19 mouse cellular contexts compared by ENCODE assay signal in genomic region chr13:13484351-13484751, GRCm38 (mm10). TPM values are rescaled to one million over a fixed set of nuclear protein-coding genes. Genes with fewer than 3 reads are reported as not detected.
A peak's percentile ranks its signal among the peaks of the same experiment; 100 is the strongest.
DNase-seq lines count a peak whose midpoint lies in the region; ATAC-seq and TF ChIP-seq lines count a peak whose summit lies in the region.
"Had no signal": no experiment of that assay in that cellular context is flagged by ENCODE, and none has a peak within 500 bp of the region (broad histone marks: within the 10 kb centered on the region; RNA-seq: fewer than 3 reads in every experiment).

No protein-coding gene starts in this region.

- in situ Hi-C loops in CH12.LX (cut with MboI; ENCODE audit: low pct_ligation_motif_present, low pct_unique_long_range_greater_than_20kb, low sequenced_read_pairs): no loop called here

- H3K36me3 ChIP-seq in kidney, embryonic 16.5 days (ENCODE audit: insufficient read depth, low read length): peaks cover 10% of the 10 kb centered on the region
- no peaks in the 10 kb centered on the region for H3K36me3 ChIP-seq in CH12.LX (replicated peaks in 1 of 2; ENCODE audit: control insufficient read depth in 1 of 2, insufficient read depth in 1 of 2, low read length in 1 of 2)
- H3K36me3 ChIP-seq: G1E had no signal

- H3K9me3 ChIP-seq in kidney, embryonic 16.5 days (ENCODE audit: low read length): no peaks in the 10 kb centered on the region
- H3K9me3 ChIP-seq in CH12.LX (replicated peaks; ENCODE audit: low read length): no peaks in the 10 kb centered on the region
- H3K9me3 ChIP-seq: G1E; limb, embryonic 12.5 days; liver, embryonic 13.5 days had no signal

- peak; percentile 57; the same call in 1 of the 2 replicates for TF ChIP-seq EP300 in CH12.LX (IDR thresholded peaks at IDR 0.05; ENCODE audit: low read length)

- no peak overlapping the region for H3K9ac ChIP-seq in kidney, embryonic 16.5 days (replicated peaks; ENCODE audit: low read length)
- H3K9ac ChIP-seq in CH12.LX (ENCODE audit: insufficient read depth, low read depth): no peak overlapping the region
- H3K9ac ChIP-seq: hindbrain, embryonic 14.5 days; limb, embryonic 12.5 days; liver, embryonic 13.5 days had no signal

- no peak overlapping the region for H3K27ac ChIP-seq in kidney, embryonic 16.5 days (ENCODE audit: low read length)
- H3K27ac ChIP-seq in CH12.LX (ENCODE audit: insufficient read depth, low read depth): 0 out of 2 replicates have a peak overlapping the region, but pooled peaks have one; percentile 14
- H3K27ac ChIP-seq: hindbrain, embryonic 14.5 days; limb, embryonic 12.5 days; liver, embryonic 13.5 days had no signal

- WGBS in kidney, embryonic 16.5 days: 30% methylated on average over 7 of the region's 7 CpGs
- 67% methylated on average over 7 of the region's 7 CpGs for WGBS in lung, adult 2 months

- TF ChIP-seq POLR2A in CH12.LX (IDR thresholded peaks at IDR 0.05; ENCODE audit: low read depth, low read length): no peak
- TF ChIP-seq POLR2A in lung, adult 2 months (IDR thresholded peaks at IDR 0.05; ENCODE audit: borderline replicate concordance, extremely low read depth, low read depth, low read length): no peak

- ATAC-seq in kidney, embryonic 16.5 days (ENCODE audit: low FRiP score, low TSS enrichment): peak; percentile 52
- ATAC-seq: intestine, embryonic 16.5 days had no signal

- no peak for TF ChIP-seq CTCF in CH12.LX (conservative IDR thresholded peaks at IDR 0.05 in 1 of 2, IDR thresholded peaks at IDR 0.05 in 1 of 2; ENCODE audit: low read depth in 2 of 2, low read length in 2 of 2)
- no peak for TF ChIP-seq CTCF in lung, adult 2 months (IDR thresholded peaks at IDR 0.05; ENCODE audit: insufficient read depth, low read length)

- H3K27me3 ChIP-seq in kidney, embryonic 16.5 days (ENCODE audit: insufficient read depth, low read length): no peaks in the 10 kb centered on the region
- no peaks in the 10 kb centered on the region for H3K27me3 ChIP-seq in CH12.LX (replicated peaks)
- H3K27me3 ChIP-seq: limb, embryonic 12.5 days; liver, embryonic 13.5 days had no signal

- dilution Hi-C loops in CH12.LX (cut with MboI; ENCODE audit: extremely low pct_ligation_motif_present, extremely low pct_unique_long_range_greater_than_20kb, low sequenced_read_pairs): no loop called here

- no peak for TF ChIP-seq RAD21 in CH12.LX (IDR thresholded peaks at IDR 0.05; ENCODE audit: low read depth, low read length)

- H3K4me1 ChIP-seq in kidney, embryonic 16.5 days (ENCODE audit: insufficient read depth, low read length): no peaks in the 10 kb centered on the region
- peaks cover 28 to 61% of the 10 kb centered on the region in 2 experiments for H3K4me1 ChIP-seq in CH12.LX (ENCODE audit: control insufficient read depth in 1 of 2, insufficient read depth in 2 of 2)
- H3K4me1 ChIP-seq in lung, adult 2 months (ENCODE audit: control insufficient read depth, insufficient read depth, low read length): no peaks in the 10 kb centered on the region
- H3K4me1 ChIP-seq: limb, embryonic 12.5 days; liver, embryonic 13.5 days had no signal

- H3K4me2 ChIP-seq in kidney, embryonic 16.5 days (replicated peaks; ENCODE audit: low read depth, low read length): no peak overlapping the region
- H3K4me2 ChIP-seq in CH12.LX (ENCODE audit: insufficient read depth, low read depth, poor library complexity, severe bottlenecking): no peak overlapping the region; the same call in 1 of the 2 replicates
- H3K4me2 ChIP-seq: heart, embryonic 11.5 days; hindbrain, embryonic 14.5 days; limb, embryonic 12.5 days; liver, embryonic 13.5 days had no signal

- no peaks in the 10 kb centered on the region for H3K79me2 ChIP-seq in CH12.LX (replicated peaks; ENCODE audit: control insufficient read depth, extremely low read depth, insufficient read depth, poor library complexity, severe bottlenecking)

- no peak for DNase-seq in kidney, adult 9 months
- peak; percentile 52 for DNase-seq in CH12.LX (ENCODE audit: extremely low read depth)
- peak; percentile 65 for DNase-seq in embryo, embryonic 10 days (ENCODE audit: low spot score)
- DNase-seq in retina, embryonic 14.5 days (ENCODE audit: low spot score): peak; percentile 72
- DNase-seq in lung, adult 2 months: no peak
- DNase-seq in thymus, postnatal 0 days (ENCODE audit: low spot score): no peak
- DNase-seq: adrenal gland, adult 2 months; cerebellum, postnatal 10 days; gastrocnemius, postnatal 25 days; heart, postnatal 14 days; kidney, postnatal 10 days; layer of hippocampus, adult 9-11 months; liver, embryonic 13.5 days had no signal

- H3K4me3 ChIP-seq in kidney, embryonic 16.5 days (ENCODE audit: low read length): no peak overlapping the region
- H3K4me3 ChIP-seq in CH12.LX (replicated peaks in 1 of 3; ENCODE audit: low read depth in 2 of 3, low read length in 2 of 3, poor library complexity in 1 of 3): no peak overlapping the region
- no peak overlapping the region for H3K4me3 ChIP-seq in lung, adult 2 months (replicated peaks; ENCODE audit: extremely low read depth, low read depth, low read length)
- H3K4me3 ChIP-seq: limb, embryonic 12.5 days; liver, embryonic 13.5 days had no signal

TF ChIP-seq in CH12.LX, 34 proteins besides CTCF, POLR2A, EP300 and RAD21:
- TF ChIP-seq JUN (IDR thresholded peaks at IDR 0.05; ENCODE audit: insufficient read depth, low read depth, low read length): no peak
- TF ChIP-seq JUND (conservative IDR thresholded peaks at IDR 0.05; ENCODE audit: low read depth, low read length): no peak
- TF ChIP-seq BHLHE40 (IDR thresholded peaks at IDR 0.05; ENCODE audit: low read depth, low read length): peak; percentile 76
- TF ChIP-seq MAFK (IDR thresholded peaks at IDR 0.05; ENCODE audit: insufficient replicate concordance, low read length): 0 out of 2 replicates have a peak, but pooled peaks have one; percentile 7
- TF ChIP-seq NELFE (IDR thresholded peaks at IDR 0.05; ENCODE audit: low read depth, low read length): no peak
- no peak for TF ChIP-seq ZKSCAN1 (IDR thresholded peaks at IDR 0.05; ENCODE audit: borderline replicate concordance, low read depth, low read length)
- no peak for TF ChIP-seq GABPA (IDR thresholded peaks at IDR 0.05; ENCODE audit: insufficient replicate concordance, low read depth, low read length)
- peak; percentile 68 for TF ChIP-seq ETS1 (conservative IDR thresholded peaks at IDR 0.05; ENCODE audit: low read depth, low read length)
- TF ChIP-seq UBTF (IDR thresholded peaks at IDR 0.05; ENCODE audit: low read depth, low read length): no peak
- no peak for TF ChIP-seq ZMIZ1 (IDR thresholded peaks at IDR 0.05; ENCODE audit: low read depth, low read length)
- TF ChIP-seq HCFC1 (IDR thresholded peaks at IDR 0.05; ENCODE audit: low read depth, low read length): no peak
- TF ChIP-seq MEF2A (IDR thresholded peaks at IDR 0.05; ENCODE audit: borderline replicate concordance, low read depth, low read length): 0 out of 2 replicates have a peak, but pooled peaks have one; percentile 58
- no peak for TF ChIP-seq USF1 (IDR thresholded peaks at IDR 0.05; ENCODE audit: low read depth, low read length)
- TF ChIP-seq POLR2AphosphoS2 (IDR thresholded peaks at IDR 0.05; ENCODE audit: low read depth, low read length): no peak
- no peak for TF ChIP-seq E2F4 (IDR thresholded peaks at IDR 0.05; ENCODE audit: insufficient replicate concordance, low read depth, low read length)
- TF ChIP-seq IRF4 (IDR thresholded peaks at IDR 0.05; ENCODE audit: low read depth, low read length): 0 out of 2 replicates have a peak, but pooled peaks have one; percentile 14

RNA-seq across cellular contexts. Expression of gene Nid1, which starts 47.0 kb away (rescaled TPM):
- polyA plus RNA-seq in kidney, embryonic 16.5 days (2015; fragmentation: Nextera tagmentation; extraction: Ambion mirVana): 130 and 135 TPM in 2 replicates
- total RNA-seq in CH12.LX (2012; rRNA removed) (0.25 and 0.38 TPM in 2 replicates), CH12.LX (2014; rRNA removed) (0.30 and 0.31 TPM in 2 replicates)
- 0.70 and 0.94 TPM in 2 replicates for polyA plus RNA-seq in CH12.LX (2012; ENCODE audit: insufficient read length, low read depth)
- polyA plus RNA-seq in lung, adult 2 months (2012; rRNA removed): 94.2 and 96.7 TPM in 2 replicates
- polyA plus RNA-seq in thymus, postnatal 0 days (2015; fragmentation: Nextera tagmentation; extraction: Ambion mirVana): 9.7 and 12.6 TPM in 2 replicates
- polyA plus RNA-seq: G1E had no signal

Comparison
In these comparisons a context has a peak if more than half of its experiments do, and no peak if none do; other contexts are left out.
1. DNase-seq: peak in CH12.LX (single experiment), embryo, embryonic 10 days (single experiment) and retina, embryonic 14.5 days (single experiment); none in kidney, adult 9 months (single experiment), lung, adult 2 months (single experiment) and thymus, postnatal 0 days (single experiment).